Mouse (Mus musculus): ENCODE results near the gene Gpr150.

The Gpr150 gene

DNA sequence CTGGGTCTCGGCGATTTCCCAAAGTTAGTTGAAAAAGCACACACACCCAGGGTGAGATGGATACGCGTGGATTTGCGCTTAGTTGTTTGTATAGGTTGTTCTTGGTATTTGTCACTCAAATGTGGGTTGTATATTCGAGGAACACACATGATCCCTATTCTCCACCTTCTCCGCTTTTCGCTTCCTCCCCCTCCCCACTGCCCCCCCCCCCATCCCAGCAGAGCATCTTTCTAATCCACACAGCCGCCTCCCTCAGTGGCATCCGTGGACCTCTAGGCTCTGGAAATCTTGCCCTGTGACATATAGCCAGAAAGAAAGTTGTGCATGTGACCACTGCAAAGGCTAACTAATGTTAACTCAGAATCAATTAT is at the start of gene Gpr150:
Gene Gpr150, minus strand, starts transcription at position 101 of the 371 bp plus-strand sequence.
- no peak for DNase-seq (ENCODE audit: low spot score in 2 of 2)

GRCm38 (mm10) chr13:76101989-76102388 is 45.2 kb upstream of the Gpr150 start:
- no peak for DNase-seq (ENCODE audit: low spot score in 2 of 2)

DNA sequence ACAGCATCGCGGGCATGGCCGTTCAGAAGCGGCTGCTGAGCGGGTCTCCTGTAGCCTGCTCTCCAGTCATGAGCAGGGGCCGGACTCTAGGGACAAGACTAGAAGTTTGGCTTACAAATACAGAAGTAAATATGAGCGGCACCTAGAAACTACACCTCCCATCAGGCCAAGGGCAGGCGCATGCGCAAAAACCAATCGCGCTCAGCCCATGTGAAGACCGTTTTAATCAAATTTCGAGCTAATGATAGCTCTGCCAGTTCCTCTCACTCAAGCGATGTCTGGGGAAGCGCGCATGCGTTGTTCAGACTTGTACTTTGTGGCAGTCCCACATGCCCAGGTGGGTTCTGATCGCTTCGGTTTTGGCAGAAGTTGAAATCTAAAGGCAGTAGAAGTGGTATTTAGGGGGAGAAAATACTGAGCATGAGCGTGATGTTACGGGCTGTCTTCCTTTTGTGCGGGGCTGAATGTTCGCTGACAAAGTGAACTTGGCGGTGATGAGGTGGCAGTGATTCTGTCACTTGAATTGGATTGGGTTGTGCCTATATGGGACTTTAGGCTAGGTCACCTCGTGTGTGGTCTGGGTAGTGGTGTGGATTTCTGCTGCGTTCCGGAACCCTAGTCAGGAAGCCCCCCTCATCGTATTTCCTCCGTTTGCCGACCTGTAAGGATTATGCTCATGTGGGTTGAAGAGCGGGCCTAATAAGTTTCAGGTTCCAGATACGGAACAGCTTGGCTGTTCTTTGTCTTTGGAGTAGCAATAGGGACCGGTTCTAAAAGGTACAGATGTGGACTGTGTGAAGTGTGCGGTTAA is 41.9 kb upstream of the Gpr150 start, which contains the start of the genes Arsk and Ttc37:
Gene Arsk, minus strand, starts transcription at position 168 of the 811 bp plus-strand sequence.
Gene Ttc37, plus strand, starts transcription at position 242 of the 811 bp plus-strand sequence.
- peak; percentile 94 to 95 for DNase-seq (ENCODE audit: low spot score in 2 of 2)

DNA sequence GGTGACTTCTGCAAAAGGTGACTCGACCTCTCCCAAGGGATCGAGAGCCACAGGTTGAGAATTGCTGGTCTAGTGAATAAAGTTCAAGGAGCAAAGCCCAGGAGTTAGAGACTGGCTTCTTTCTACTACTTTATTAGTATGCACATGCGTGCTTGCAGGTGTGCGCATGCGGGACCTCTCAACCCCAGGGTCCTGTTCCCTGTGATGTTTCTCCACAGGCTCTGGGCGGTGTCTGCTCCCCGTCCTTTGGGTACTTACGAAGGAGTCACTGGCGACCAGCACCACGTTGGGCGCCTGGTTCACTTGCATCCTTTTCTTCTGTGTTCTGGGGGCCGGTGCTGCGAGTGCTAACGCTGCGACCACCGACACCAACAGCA is 41.3 kb upstream of the Gpr150 start:
- no peak for DNase-seq (ENCODE audit: low spot score in 2 of 2)

DNA sequence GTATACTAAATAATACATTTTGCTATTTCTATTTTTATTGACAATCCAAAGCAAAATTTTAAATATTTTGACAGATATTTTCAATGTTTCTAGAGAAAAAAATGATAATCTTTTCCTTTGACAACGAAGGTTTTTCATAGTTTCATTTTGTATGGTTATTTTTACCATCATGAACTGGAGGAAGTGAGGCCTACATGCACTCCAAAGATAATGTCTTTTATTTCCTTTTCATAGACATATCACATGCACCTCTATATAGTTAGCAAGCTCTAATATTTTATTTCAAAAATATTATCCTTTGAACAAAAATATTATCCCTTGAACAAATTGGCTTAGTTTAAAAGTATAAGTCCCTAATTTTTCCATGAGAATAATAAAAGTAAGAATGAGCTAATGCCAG is 17.5 kb upstream of the Gpr150 start:
- no peak for DNase-seq (ENCODE audit: low spot score in 2 of 2)

GRCm38 (mm10) chr13:76064363-76064945 is 7.7 kb upstream of the Gpr150 start:
- no peak for DNase-seq (ENCODE audit: low spot score in 2 of 2)

- no peak for DNase-seq (ENCODE audit: low spot score in 2 of 2)
These were observed 6.8 kb upstream of the Gpr150 start for GRCm38 (mm10) chr13:76063548-76063947.

DNA sequence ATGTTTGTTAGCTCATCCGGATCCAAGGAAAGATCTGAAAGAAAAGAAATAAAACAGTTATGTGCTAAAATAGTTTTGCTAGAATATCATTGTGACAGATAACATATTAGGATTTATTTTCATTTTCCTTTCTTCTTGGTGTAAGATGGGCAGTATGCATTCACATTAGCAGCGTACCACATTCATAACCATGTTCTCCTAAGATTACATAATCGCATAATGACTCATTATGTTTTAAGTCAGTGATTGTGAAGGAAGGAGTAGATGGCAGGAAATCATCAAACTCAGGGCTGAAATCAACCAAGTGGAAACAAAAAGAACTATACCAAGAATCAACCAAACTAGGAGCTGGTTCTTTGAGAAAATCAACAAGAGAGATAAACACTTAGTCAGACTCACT is 5.8 kb upstream of the Gpr150 start:
- DNase-seq (ENCODE audit: low spot score in 2 of 2) = no peak

GRCm38 (mm10) chr13:76062126-76062525 is 5.3 kb upstream of the Gpr150 start:
- DNase-seq (ENCODE audit: low spot score in 2 of 2) = no peak

- DNase-seq (ENCODE audit: low spot score in 2 of 2) = no peak
These were observed 2.8 kb upstream of the Gpr150 start for GRCm38 (mm10) chr13:76059591-76059990.

GRCm38 (mm10) chr13:76057267-76058069 is 672 bp upstream of the Gpr150 start:
- peak in 1 of 2 experiments; percentile 49 for DNase-seq (ENCODE audit: low spot score in 2 of 2)

GRCm38 (mm10) chr13:76056261-76056724 is 503 bp downstream of the Gpr150 start:
- DNase-seq (ENCODE audit: low spot score in 2 of 2) = peak; percentile 74 to 79

- DNase-seq (ENCODE audit: low spot score in 2 of 2) = peak; percentile 38 to 41
These were observed 1.2 kb downstream of the Gpr150 start for GRCm38 (mm10) chr13:76055391-76056232.

DNA sequence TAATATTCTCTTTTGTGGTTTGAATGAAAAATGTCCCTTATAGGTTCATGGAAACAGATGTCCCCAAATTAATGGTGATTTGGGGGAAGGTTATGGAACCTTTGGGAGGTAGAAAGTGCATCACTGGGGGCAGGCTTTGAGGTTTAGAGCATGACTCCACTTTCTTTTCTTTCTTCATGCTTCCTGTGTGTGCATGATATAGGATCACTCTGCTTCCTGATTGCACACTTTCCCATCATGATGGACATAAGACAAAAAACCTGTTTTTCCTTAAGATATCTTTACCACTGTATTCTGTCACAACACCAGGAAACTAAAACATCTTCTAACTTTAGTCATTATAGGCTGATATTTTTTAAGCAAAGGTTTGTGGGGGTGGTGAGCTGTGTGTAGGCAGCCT is 11.8 kb downstream of the Gpr150 start:
- DNase-seq (ENCODE audit: low spot score in 2 of 2) = no peak

- DNase-seq (ENCODE audit: low spot score in 2 of 2) = no peak
These were observed 14.3 kb downstream of the Gpr150 start for GRCm38 (mm10) chr13:76042455-76042854.

DNA sequence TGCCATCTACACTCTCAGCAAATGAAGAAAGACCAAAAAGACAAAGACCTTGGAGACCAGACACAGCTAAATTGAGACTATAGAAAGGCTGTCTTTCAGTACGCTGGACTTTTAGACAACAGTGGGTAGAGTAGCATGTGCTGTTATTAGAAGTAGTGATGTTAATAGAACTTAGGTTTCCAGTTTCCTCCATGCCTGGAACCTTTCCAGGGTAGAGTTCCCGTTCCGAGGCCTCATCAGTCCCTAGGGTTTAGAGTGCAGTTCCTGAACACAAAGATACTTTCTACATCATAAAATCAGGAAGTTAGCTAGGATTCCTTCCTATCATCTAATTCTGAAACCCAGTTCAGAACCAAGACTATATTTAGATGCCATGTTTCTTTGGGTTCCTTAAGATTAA is 32.2 kb downstream of the Gpr150 start:
- DNase-seq (ENCODE audit: low spot score in 2 of 2) = no peak

GRCm38 (mm10) chr13:76021782-76022181 is 35.0 kb downstream of the Gpr150 start:
- peak in 1 of 2 experiments; percentile 30 for DNase-seq (ENCODE audit: low spot score in 2 of 2)

DNA sequence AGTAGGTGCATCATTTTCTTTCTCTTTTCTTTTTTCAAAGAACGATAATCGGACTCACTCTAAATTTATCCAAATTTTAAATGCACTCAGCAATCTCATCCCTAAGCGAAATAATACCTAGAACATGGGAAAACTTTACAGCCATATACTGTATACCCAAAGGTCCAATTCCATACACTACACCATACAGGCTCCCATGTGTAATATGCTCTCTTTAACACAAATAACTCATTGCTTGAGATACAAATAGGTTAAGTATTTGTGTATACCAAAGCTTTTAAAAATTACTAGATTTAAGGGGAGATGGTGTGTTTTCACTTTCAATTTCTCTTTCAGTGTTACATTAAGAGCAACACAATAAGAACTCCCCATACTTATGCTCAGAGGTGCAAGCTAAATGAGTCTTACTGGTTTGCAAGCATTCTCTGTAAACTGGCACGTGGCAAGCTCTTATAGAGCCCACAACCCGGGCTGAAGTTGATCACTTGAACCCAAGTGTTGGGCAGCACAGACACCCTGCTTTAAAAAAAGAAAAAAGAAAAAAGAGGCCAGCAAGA is 37.9 kb downstream of the Gpr150 start:
- no peak for DNase-seq (ENCODE audit: low spot score in 2 of 2)

GRCm38 (mm10) chr13:76017974-76018843 is 38.6 kb downstream of the Gpr150 start, which contains the start of gene Rfesd:
Gene Rfesd, minus strand, starts transcription at chr13:76018719.
- peak; percentile 95 to 97 for DNase-seq (ENCODE audit: low spot score in 2 of 2)

DNA sequence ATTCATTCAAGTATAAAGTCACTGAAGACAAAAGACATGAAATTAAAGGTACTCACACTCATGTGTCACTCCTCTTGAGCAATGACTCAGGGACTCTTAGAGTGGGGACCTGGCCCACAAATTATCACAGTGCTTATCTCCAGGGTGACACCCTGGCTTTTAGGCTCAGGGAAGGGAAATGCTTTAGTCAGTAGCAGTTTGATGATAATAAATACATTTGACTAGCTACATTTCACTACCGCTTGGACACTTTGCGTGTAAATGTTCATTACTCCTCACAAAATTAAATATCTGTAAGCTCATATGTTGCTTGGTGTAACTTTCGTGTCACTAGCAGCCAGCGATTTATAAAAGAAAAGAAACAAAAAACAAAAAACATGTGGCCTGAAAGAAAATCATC is 39.3 kb downstream of the Gpr150 start:
- DNase-seq (ENCODE audit: low spot score in 2 of 2) = peak in 1 of 2 experiments; percentile 8
